Mouse (Mus musculus) ovary, postnatal 36 days (tissue): Measurements from ENCODE around the gene Hspb8.

Source experiments
- DNase-seq: peaks from one replicate; pipeline ENCODE4 v3.0.0; 2022; ENCODE audit warnings: low spot score, mixed read lengths

Hspb8 gene

GRCm38 (mm10) chr5:116422699-116423201 lies at the start of gene Hspb8:
Gene Hspb8, minus strand, starts transcription at chr5:116422864.
- peak; percentile 81 for DNase-seq

- no peak for DNase-seq
Measured at GRCm38 (mm10) chr5:116461354-116462042, 38.8 kb upstream of the Hspb8 start.

- no peak for DNase-seq
Measured at GRCm38 (mm10) chr5:116459970-116460369, 37.3 kb upstream of the Hspb8 start.

- DNase-seq, result no peak
Measured at GRCm38 (mm10) chr5:116457791-116458190, 35.1 kb upstream of the Hspb8 start.

GRCm38 (mm10) chr5:116456796-116457515 lies 34.3 kb upstream of the Hspb8 start:
- DNase-seq, result no peak

GRCm38 (mm10) chr5:116453401-116453851 lies 30.8 kb upstream of the Hspb8 start:
- peak; percentile 75 for DNase-seq

- DNase-seq, result no peak
Measured at GRCm38 (mm10) chr5:116450901-116451300, 28.2 kb upstream of the Hspb8 start.

- no peak for DNase-seq
Measured at GRCm38 (mm10) chr5:116449522-116450225, 27.0 kb upstream of the Hspb8 start.

GRCm38 (mm10) chr5:116448409-116449191 lies 25.9 kb upstream of the Hspb8 start:
- no peak for DNase-seq

- no peak for DNase-seq
Measured at GRCm38 (mm10) chr5:116447821-116448350, 25.2 kb upstream of the Hspb8 start.

GRCm38 (mm10) chr5:116446552-116446951 lies 23.9 kb upstream of the Hspb8 start:
- no peak for DNase-seq

- DNase-seq, result no peak
Measured at GRCm38 (mm10) chr5:116445634-116446367, 23.1 kb upstream of the Hspb8 start.

- DNase-seq, result no peak
Measured at GRCm38 (mm10) chr5:116444517-116444916, 21.9 kb upstream of the Hspb8 start.

GRCm38 (mm10) chr5:116443459-116443940 lies 20.8 kb upstream of the Hspb8 start:
- no peak for DNase-seq

GRCm38 (mm10) chr5:116442697-116443458 lies 20.2 kb upstream of the Hspb8 start:
- DNase-seq, result no peak

GRCm38 (mm10) chr5:116440251-116440650 lies 17.6 kb upstream of the Hspb8 start:
- DNase-seq, result no peak

GRCm38 (mm10) chr5:116438328-116438727 lies 15.7 kb upstream of the Hspb8 start:
- no peak for DNase-seq

- DNase-seq, result no peak
Measured at GRCm38 (mm10) chr5:116436117-116436516, 13.5 kb upstream of the Hspb8 start.

GRCm38 (mm10) chr5:116434976-116435850 lies 12.5 kb upstream of the Hspb8 start:
- DNase-seq, result no peak
